Mouse (Mus musculus): ENCODE results near the gene Slit3. TPM values are rescaled to one million over a fixed set of nuclear protein-coding genes. Genes with fewer than 3 reads are reported as not detected.

The Slit3 gene
- total RNA-seq, 2 experiments from 2014 or later: 9.3 to 9.8 TPM

GRCm38 (mm10) chr11:35179305-35179704 is 58.3 kb downstream of the Slit3 start:
- intact Hi-C loops (cut with DNase I): no loop called here
- no peak for DNase-seq

GRCm38 (mm10) chr11:35182887-35183286 is 61.9 kb downstream of the Slit3 start:
- DNase-seq: no peak
- intact Hi-C loops (cut with DNase I): no loop called here

GRCm38 (mm10) chr11:35194826-35195225 is 73.8 kb downstream of the Slit3 start:
- DNase-seq: no peak
- intact Hi-C loops (cut with DNase I): no loop called here

- peak; percentile 18 to 35 for DNase-seq
- intact Hi-C loops (cut with DNase I): no loop called here
Observed at GRCm38 (mm10) chr11:35196777-35197176, 75.8 kb downstream of the Slit3 start.

- no peak for DNase-seq
- intact Hi-C loops (cut with DNase I): no loop called here
Observed at GRCm38 (mm10) chr11:35198537-35199088, 77.6 kb downstream of the Slit3 start.

- intact Hi-C loops (cut with DNase I): no loop called here
- DNase-seq: no peak
Observed at GRCm38 (mm10) chr11:35202332-35202731, 81.3 kb downstream of the Slit3 start.

GRCm38 (mm10) chr11:35203673-35204072 is 82.6 kb downstream of the Slit3 start:
- intact Hi-C loops (cut with DNase I): no loop called here
- no peak for DNase-seq

- intact Hi-C loops (cut with DNase I): no loop called here
- DNase-seq: no peak
Observed at GRCm38 (mm10) chr11:35204084-35204483, 83.1 kb downstream of the Slit3 start.

- no peak for DNase-seq
- intact Hi-C loops (cut with DNase I): no loop called here
Observed at GRCm38 (mm10) chr11:35210728-35211682, 90.0 kb downstream of the Slit3 start.

- DNase-seq: no peak
- intact Hi-C loops (cut with DNase I): no loop called here
Observed at GRCm38 (mm10) chr11:35224025-35224424, 103.0 kb downstream of the Slit3 start.

- peak in 1 of 2 experiments; percentile 42 for DNase-seq
- intact Hi-C loops (cut with DNase I): no loop called here
Observed at GRCm38 (mm10) chr11:35231361-35232090, 110.5 kb downstream of the Slit3 start.

GRCm38 (mm10) chr11:35232321-35232720 is 111.3 kb downstream of the Slit3 start:
- intact Hi-C loops (cut with DNase I): no loop called here
- DNase-seq: peak; percentile 30 to 42

GRCm38 (mm10) chr11:35241379-35241778 is 120.4 kb downstream of the Slit3 start:
- DNase-seq: no peak
- intact Hi-C loops (cut with DNase I): no loop called here

GRCm38 (mm10) chr11:35243597-35243996 is 122.6 kb downstream of the Slit3 start:
- intact Hi-C loops (cut with DNase I): no loop called here
- DNase-seq: no peak

- DNase-seq: no peak
- intact Hi-C loops (cut with DNase I): no loop called here
Observed at GRCm38 (mm10) chr11:35244526-35244925, 123.5 kb downstream of the Slit3 start.

- intact Hi-C loops (cut with DNase I): no loop called here
- no peak for DNase-seq
Observed at GRCm38 (mm10) chr11:35246623-35247022, 125.6 kb downstream of the Slit3 start.

- DNase-seq: peak in 1 of 2 experiments; percentile 22
Observed at GRCm38 (mm10) chr11:35248088-35248487, 127.1 kb downstream of the Slit3 start.

GRCm38 (mm10) chr11:35250871-35251418 is 129.9 kb downstream of the Slit3 start:
- DNase-seq: no peak
- intact Hi-C loops (cut with DNase I): no loop called here

More at GRCm38 (mm10) chr11:35248088-35248487, 127.1 kb downstream of the Slit3 start:
- intact Hi-C loops (cut with DNase I): no loop called here

- DNase-seq: peak; percentile 50 to 64
- intact Hi-C loops (cut with DNase I): no loop called here
Observed at GRCm38 (mm10) chr11:35251910-35252309, 130.9 kb downstream of the Slit3 start.

- intact Hi-C loops (cut with DNase I): no loop called here
Observed at GRCm38 (mm10) chr11:35257351-35257750, 136.3 kb downstream of the Slit3 start.

More at GRCm38 (mm10) chr11:35257351-35257750, 136.3 kb downstream of the Slit3 start:
- no peak for DNase-seq

Measured in gastrocnemius, postnatal 36 days (tissue).